Mouse (Mus musculus) adrenal gland, adult 18-20 months (tissue): Measurements from ENCODE around the gene Dach2. TPM values are rescaled to one million over a fixed set of nuclear protein-coding genes. Genes with fewer than 3 reads are reported as not detected.
A peak's percentile ranks its signal among the peaks of the same experiment; 100 is the strongest.
"Not testable (repeated sequence)": the region's sequence is repeated elsewhere in the genome, so short reads cannot be mapped to it uniquely, and the experiment has no call there.

Source experiments
- DNase-seq, 2 experiments: peaks; one replicate each; pipeline ENCODE4 v3.0.0; 2021 to 2022; ENCODE audit warnings: low spot score in 2 of 2
- long read RNA-seq, 2 experiments: library from polyadenylated mRNA; stranded (forward); transcript quantifications; one replicate each; pipeline ENCODE4 v2.0.0; 2021
- total RNA-seq, 2 experiments: library from RNA; stranded (reverse); gene quantifications; 1 replicate in 1 of 2; 2 replicates in 1 of 2; pipeline ENCODE4 v1.2.3; 2021

The Dach2 gene
- total RNA-seq: under 1 TPM; 0.76 to 0.83 TPM
- long read RNA-seq, experiment 1, partial matches to known transcripts: 0 of 1 reads
- long read RNA-seq, experiment 1, other reads (novel, unspliced or antisense): 1 of 1 reads
- long read RNA-seq, experiment 2, partial matches to known transcripts: 0 of 4 reads
- long read RNA-seq, experiment 2, other reads (novel, unspliced or antisense): 3 of 4 reads

DNA sequence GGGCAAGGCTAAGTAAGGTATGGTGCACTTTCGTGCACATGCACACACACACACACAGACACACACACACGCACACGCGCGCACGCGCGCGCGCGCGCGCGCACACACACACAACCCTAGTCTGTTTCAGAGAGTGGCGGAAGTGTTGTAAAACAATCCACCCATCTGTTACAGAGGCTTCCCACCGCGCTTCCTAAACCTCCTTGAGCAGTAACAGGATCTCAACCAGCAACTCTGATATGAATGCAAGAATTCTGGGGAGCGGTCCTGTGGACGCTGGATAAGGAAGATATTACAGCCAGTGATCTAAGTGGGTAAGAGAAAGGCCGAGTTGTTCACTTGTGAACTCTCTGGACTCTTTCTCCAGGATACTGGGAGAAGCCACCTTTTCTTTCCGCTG lies at the start of gene Dach2:
TSS of gene Dach2 (plus strand) at position 107 of the 400 bp plus-strand sequence.
- no peak for DNase-seq

DNA sequence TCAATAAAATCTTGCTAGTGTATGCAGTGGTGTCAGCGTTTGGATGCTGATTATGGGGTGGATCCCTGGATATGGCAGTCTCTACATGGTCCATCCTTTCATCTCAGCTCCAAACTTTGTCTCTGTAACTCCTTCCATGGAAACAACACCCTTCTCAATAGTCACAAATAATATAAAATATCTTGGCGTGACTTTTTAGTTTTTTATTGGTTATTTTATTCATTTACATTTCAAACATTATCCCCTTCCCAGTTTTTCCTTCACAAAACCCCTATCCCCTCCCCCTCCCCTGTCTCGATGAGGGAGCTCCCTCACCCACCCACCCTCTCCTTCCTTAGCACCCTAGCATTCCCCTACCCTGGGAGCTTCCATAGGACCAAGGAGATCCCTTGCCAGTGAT lies 44.9 kb upstream of the Dach2 start:
- DNase-seq: not testable (repeated sequence)

DNA sequence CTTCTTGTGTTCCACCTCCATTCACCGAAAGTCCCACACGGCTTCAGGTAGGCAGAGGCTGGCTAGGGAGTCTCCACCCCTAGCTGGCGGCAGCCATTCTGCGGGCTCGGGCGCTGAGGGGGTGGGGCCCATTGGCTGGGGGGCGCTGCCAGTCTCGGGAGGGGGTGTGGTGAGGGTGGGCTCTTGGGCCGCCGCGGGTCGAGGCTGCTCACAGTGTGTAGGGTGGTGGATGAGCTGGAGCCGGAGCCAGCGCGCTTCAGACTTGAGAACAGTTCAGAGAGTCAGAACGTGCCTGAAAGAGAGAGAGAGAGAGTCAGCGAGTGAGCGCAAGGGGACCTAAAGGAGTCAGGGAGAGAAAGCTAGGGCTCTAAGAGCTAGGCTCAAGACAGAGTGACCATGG lies 721 bp downstream of the Dach2 start:
- DNase-seq: peak; percentile 4 to 19

DNA sequence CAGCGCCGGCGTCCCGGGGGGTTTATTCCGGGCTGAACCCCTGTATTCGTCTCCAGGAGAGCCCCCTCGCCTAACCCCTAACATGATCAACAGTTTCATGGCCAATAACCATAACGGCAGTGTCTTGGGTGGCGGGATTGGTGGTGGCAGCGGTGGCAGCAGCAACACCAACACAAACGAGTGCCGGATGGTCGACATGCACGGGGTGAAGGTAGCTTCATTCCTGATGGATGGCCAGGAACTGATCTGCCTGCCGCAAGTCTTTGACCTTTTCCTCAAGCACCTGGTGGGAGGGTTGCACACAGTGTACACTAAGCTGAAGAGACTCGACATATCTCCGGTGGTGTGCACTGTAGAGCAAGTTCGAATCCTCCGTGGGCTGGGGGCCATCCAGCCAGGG lies 1.2 kb downstream of the Dach2 start:
- no peak for DNase-seq

DNA sequence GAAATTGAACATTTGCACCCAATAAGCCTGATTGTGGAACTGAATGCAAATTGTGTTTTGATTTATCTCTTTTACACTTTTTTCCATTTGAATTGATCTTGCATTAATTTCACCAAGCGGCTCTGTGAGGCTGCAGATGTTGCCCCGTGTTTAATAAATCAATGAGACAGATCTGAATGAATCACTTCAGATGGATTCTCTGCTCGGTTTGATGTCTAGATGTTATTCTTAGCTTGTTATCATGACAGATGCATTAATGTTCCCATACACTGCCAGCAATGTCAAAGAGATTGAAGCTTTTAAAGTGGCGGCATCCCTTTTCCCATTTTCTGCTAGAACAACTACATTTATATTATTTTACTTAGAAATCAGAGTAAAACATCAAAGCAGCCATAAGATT lies 7.0 kb downstream of the Dach2 start:
- no peak for DNase-seq

DNA sequence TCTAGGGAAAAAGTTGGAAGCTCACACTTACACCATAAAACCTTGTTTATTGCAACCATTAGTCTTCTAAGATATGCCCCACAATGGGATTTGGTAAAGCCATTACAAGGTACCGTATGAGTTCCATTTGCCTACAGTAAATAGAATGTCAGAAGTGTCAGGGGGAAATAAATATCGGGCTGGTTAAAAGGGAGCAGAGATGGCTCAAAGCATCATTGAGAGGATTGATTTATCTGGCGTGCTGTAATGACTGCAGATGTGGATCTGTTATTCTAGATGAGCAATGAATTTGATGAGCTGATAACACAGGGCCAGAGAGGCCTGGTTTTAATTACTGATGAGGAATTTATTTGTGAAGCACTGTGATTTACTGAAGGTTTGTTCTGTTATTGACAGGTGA lies 40.8 kb downstream of the Dach2 start:
- no peak for DNase-seq

DNA sequence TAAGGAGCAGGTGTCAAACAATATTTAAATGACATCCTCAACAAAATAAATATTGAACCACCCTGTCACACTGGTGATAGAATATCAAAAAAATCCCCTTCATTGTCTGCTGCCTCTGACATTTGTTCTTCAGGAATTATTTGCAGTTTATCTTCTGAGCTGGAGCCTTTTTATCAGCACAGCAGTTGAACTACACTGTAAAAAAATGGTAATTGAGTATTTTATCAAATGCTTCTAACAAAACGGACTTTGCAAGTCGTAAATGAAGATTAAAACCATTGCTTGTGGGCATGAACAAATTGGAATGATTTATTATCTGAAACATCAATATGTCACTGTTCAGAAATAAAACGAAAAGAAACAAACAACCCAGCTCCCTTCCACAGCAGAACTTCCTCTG lies 97.1 kb downstream of the Dach2 start:
- DNase-seq: no peak

DNA sequence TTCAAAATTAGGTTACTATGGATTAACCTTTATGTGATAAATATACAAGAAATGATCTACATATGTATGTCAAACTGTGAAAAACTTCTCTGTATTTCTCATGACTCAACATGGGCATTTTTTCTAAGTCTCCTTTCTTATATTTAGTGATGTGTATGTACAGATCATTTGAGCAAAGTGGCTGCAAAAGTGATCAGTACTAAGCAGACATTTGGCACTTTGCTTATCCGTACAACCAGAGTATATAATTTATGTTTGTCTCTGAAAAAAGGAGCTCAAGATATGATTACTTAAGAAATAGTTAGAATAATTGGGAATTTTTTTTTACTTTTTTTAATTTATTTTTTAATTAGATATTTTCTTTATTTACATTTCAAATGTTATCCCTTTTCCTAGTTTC lies 111.4 kb downstream of the Dach2 start:
- no peak for DNase-seq

DNA sequence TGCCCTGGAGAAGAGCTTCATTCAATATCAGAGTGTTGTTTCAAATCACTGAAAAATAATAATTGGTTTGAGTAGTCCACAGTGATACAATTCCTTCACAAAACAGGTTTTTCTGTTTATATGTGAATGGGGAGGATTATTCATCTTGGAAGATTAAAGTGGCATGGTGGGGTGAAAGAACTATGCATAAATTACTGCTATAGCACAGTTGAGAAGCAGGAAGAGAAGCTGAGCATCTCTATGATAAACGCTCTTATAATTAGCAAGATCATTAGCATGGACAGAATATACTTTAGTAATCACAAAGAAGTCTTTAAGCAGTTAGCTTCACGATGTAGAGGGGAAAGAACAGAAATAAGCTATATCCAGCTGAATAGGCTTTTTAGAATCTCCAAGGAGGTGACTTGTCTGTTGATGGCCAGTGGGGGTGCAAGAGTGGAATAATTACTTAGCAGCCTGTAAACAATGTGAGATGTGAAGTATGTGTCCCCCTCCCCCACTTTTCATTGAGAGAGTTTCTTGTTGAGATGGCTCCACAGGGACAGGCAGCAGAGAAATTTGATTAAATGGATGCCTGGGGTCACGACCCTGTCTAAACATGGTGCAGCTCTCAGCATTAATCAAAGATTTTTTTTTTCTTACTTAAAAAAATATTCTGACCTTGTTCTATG lies 124.3 kb downstream of the Dach2 start:
- DNase-seq: no peak

DNA sequence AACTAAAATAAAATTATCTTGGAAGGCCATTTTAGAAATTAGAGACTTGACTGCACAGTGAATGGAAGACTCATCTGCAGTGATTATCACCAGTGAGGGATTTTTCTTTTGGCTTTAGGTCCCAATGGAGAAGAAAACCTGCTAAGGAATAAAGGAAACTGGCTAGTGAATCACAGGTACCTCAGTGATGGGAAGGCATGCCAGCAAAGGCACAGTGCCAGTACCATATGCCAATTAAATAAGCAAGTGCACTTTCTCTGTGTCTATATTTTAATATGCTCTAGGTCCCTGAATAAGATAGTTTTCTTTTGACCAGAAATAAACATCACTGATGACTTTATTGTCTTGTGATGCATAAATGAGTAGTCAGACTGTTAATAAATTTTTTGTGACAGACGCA lies 184.8 kb downstream of the Dach2 start:
- DNase-seq: no peak

DNA sequence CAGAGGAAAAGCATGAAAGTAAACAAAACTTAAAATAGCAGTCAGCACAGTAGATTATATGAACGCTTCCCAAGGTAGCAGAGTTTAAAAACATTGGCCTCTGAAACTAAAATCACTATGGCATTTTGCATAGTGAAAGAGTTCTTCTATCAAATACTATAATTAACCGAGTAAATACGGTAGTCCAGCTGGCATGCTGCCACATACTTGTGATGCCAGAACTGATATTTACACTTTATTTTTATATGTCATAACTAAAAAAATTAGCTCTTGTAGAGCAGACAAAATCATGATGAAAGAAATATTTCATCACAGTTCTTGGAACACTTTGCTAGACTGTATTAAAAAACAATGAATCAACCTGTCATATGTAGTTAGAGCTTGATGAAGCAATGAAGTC lies 247.8 kb downstream of the Dach2 start:
- DNase-seq: no peak

DNA sequence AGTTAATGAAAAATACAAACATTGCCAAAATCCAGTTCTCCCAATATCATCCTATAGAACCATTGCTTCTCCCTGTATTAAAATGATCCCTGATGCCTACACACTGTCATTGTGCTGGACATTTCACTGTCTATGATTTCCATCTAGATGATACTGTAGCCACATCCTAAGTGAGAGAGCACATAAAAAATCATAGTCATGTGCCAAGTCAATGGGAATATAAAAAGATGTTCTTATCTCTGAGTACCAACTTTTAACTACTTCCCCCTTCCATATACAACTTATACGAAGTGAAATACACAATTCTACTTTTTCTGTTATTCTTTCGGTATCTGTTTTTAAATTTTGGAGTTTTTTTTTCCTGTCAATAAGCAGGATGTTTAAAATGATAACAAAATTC lies 266.6 kb downstream of the Dach2 start:
- no peak for DNase-seq

DNA sequence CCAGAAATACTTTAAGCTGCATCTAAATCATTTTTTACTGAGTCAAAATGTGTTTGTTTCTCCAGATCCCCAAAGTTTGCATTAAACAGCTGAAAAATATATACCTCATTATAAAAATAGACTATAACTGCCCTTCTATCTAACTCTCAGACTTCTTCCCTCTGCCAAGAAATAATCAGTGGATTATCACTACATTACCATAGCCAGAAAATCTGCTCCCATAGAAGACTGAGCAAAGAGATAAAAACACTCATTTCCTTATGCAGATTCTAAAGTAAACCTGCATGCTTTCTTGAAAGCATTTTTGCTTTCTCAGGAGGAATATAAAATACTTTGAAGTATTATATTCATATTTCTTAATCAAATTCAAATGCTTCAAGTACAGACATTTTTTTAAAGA lies 368.8 kb downstream of the Dach2 start:
- DNase-seq: no peak

DNA sequence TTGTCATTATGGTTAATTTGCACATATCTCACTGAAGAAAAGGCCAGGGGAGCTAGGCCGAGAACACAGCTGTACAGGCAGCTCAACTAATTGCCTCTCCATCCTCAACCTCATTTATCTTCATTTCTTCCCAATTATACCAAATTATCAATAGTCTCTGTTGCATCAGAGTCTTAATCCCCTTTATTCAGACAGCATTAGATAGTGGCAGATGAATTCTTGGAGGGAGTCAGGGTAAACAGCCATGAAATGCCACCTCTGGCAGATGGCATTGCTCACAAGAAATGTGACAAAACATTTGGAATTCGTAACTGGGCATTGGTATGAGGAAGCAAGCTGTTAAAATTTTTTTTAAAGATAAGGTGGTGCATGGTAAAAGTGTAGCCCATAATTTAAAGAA lies 389.9 kb downstream of the Dach2 start:
- DNase-seq: no peak

DNA sequence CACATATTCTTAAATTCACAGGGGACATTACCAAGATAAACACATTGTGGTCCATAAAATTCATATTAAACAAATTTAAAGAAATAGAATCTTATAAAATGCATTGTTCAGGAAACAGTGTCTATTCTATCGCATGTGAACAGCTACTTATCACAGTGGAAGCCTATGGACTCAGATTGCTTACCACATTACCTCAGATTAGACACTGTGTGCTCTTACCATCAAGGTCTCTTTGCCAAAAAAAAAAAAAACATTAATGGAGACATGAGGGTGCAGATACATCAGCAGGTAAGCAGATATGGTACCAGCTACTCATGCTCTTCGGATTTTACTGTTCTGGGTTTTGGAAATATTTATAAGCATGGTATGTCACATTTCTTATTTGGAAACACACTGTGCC lies 415.1 kb downstream of the Dach2 start:
- DNase-seq: no peak

DNA sequence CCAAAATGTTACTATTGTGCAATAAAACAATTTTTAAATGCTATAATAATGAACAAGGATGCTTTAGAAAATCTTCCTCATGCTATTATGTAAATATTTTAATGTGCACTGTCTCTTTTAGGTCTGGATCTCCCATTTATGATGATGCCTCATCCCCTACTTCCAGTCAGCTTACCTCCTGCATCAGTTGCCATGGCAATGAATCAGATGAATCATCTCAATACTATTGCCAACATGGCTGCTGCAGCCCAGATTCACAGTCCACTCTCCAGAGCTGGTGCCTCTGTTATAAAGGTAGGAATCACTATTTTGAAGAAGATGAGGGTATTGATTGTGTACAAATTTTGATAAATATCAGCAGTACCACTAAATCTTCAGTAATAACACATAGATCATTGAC lies 426.8 kb downstream of the Dach2 start:
- DNase-seq: no peak

DNA sequence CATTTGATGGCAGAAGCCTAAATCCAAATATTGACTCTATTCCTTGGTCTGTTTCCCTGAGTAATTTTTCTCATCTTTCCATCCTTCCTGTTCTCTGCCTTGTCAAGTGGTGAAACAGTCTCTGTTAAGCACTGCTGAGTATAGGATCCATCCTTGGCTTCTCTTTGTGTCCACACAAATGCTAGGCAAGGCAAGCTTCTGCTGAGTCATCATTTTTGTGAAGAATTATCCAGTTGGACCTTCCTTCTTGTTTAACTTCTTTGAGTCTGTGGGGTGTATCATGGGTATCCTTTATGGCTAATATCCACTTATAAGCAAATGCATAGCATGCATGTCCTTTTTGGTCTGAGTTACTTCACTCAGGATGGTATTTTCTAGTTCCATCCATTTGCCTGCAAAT lies 449.8 kb downstream of the Dach2 start:
- no peak for DNase-seq

DNA sequence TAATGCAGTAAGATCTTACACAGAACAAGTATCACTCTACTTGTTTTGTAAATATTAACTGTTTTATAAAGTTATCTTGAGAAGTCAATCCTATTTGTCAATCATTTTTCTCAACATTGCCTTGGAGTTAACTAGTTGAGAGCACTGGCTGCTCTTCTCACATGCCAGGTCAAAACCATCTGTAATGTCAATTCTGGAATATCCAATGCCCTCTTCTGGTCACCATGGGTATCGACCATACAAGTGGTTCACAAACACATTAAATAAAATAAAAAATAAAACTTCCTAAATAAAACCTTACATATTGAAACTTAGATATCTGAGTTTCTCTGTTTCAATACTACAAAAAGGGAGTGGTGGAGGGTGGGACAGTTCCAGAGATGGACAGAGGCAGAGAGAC lies 495.0 kb downstream of the Dach2 start:
- DNase-seq: no peak

DNA sequence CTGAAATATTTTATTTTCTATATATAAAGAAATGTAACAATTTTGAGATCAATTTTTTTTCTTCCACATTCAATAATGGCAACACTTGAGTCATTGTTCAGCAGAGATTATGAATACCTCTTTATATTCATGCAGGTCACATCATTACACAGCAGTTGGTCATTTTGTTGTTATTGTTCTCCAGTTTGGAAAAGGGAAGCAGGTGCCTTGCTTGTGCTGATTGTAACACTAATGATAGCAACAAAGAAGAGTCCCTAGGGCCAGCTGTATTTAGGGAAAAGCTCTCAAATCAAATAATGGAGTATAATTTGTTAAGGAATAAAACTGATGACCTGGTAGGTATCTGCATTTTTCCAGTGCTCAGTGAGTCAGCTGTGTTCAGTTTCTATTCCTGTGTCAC lies 513.1 kb downstream of the Dach2 start:
- no peak for DNase-seq

DNA sequence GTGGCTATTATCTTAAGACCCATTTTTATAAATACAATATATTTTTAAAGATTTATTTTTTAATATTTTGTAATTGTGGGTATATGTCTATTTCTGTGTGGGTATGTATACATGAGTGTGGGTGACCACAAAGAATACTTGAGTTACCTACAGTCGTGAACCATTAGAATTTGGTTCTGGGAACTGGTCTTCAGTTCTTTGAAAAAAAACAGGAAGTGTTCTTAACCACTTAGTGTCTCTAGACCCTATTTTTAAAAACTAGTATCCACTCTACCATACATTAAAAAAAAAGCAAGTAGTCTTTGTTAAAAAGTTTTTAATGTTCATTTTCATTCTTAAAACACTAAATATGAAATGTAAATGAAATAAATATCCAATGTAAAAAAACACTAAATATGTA lies 529.5 kb downstream of the Dach2 start:
- no peak for DNase-seq

DNA sequence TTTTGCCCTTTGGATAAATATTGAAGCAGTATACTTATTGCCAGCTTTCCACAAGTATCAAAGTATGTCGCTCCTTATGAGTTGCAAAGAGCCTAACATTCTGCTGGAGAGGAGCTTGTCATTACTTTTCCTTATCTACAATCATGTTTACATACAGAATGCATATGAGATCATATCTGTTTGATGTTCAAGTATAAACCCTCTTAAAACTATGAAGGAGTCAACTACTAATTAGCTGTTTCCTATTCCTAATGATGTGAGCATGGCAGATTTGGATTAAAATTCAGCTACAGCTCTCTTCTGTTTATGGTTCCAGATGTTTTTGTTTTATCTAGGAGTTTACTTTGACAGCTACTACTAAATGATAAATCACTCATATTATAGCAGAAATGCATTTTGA lies 535.8 kb downstream of the Dach2 start:
- no peak for DNase-seq

DNA sequence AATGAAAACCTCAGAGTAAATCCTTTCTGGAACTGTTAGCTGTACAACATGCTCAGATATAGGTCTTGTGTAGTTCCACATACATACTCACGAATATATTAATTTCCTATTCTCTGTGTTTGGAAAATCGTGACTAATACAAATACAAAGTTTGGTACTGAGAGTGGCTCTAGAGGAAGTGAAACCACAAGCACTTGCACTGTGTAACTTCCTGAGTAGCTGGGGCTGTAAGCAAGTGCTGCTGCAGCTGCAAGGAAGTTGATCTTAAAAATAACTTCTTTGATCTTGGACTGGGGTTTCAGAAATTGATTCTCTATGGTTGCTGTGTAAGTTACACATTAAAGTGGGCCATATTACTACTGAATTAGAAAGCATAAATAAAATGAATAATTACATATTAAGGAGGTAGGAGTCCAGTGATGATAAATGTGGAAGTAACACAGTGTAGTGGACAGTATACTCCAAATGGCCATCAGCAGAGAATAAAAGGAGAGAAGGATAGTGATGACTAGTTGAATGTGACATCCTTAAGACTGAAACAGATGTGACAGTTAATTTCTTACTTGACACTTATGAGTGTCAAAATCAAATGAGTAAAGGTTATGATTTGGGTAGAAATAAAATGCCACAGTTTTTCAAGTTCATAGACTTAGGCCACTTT lies 570.7 kb downstream of the Dach2 start:
- no peak for DNase-seq
